Mouse (Mus musculus) kidney, postnatal 25 days (tissue): ENCODE measurements around the gene Tfap4.

Experiments
- DNase-seq, 2 experiments: peaks; one replicate each; pipeline ENCODE4 v3.0.0; 2021; ENCODE audit warnings: mixed read lengths in 2 of 2

Gene Tfap4

GRCm38 (mm10) chr16:4517906-4518305, 41.7 kb downstream of the Tfap4 start:
- DNase-seq = no peak

- DNase-seq = no peak
Measured at GRCm38 (mm10) chr16:4514383-4514782, 45.3 kb downstream of the Tfap4 start.

GRCm38 (mm10) chr16:4512661-4513438, 46.8 kb downstream of the Tfap4 start:
- peak; percentile 46 to 73 for DNase-seq

- no peak for DNase-seq
Measured at GRCm38 (mm10) chr16:4511371-4511770, 48.3 kb downstream of the Tfap4 start.

GRCm38 (mm10) chr16:4506181-4506580, 53.5 kb downstream of the Tfap4 start:
- peak; percentile 55 to 68 for DNase-seq

- no peak for DNase-seq
Measured at GRCm38 (mm10) chr16:4503495-4503894, 56.2 kb downstream of the Tfap4 start.

GRCm38 (mm10) chr16:4502568-4502967, 57.1 kb downstream of the Tfap4 start:
- no peak for DNase-seq

GRCm38 (mm10) chr16:4501703-4502102, 58.0 kb downstream of the Tfap4 start:
- DNase-seq = no peak

GRCm38 (mm10) chr16:4500598-4501385, 58.9 kb downstream of the Tfap4 start:
- DNase-seq = peak in 1 of 2 experiments; percentile 77

- DNase-seq = peak; percentile 52 to 89
Measured at GRCm38 (mm10) chr16:4497762-4498607, 61.7 kb downstream of the Tfap4 start.

GRCm38 (mm10) chr16:4496470-4496869, 63.2 kb downstream of the Tfap4 start:
- no peak for DNase-seq

- DNase-seq = peak; percentile 72 to 87
Measured at GRCm38 (mm10) chr16:4495861-4496260, 63.8 kb downstream of the Tfap4 start.
